Mouse (Mus musculus): ENCODE data around the gene Phf20. TPM values are rescaled to one million over a fixed set of nuclear protein-coding genes. Genes with fewer than 3 reads are reported as not detected.

The Phf20 gene
- polyA plus RNA-seq, 1 experiment: 13.4 TPM

- no peaks in the 10 kb centered on the region for H3K27me3 ChIP-seq (ENCODE audit: control insufficient read depth, insufficient read depth, insufficient read length)
- H3ac ChIP-seq (ENCODE audit: control insufficient read depth, insufficient read length): no peak overlapping the region
- TF ChIP-seq REST (IDR thresholded peaks at IDR 0.05; ENCODE audit: insufficient read depth, insufficient read length) (no peak), MYOG (IDR thresholded peaks at IDR 0.05; ENCODE audit: control insufficient read depth in 1 of 3, insufficient read depth in 1 of 3, insufficient read length in 2 of 3, low read depth in 2 of 3) (no peak), POLR2A (IDR thresholded peaks at IDR 0.05; ENCODE audit: insufficient read length, low read depth) (no peak), MAX (IDR thresholded peaks at IDR 0.05; ENCODE audit: low read depth) (no peak), TCF12 (IDR thresholded peaks at IDR 0.05; ENCODE audit: insufficient read depth, poor library complexity, severe bottlenecking) (no peak), E2F4 (IDR thresholded peaks at IDR 0.05; ENCODE audit: insufficient read depth) (no peak), USF1 (IDR thresholded peaks at IDR 0.05; ENCODE audit: low read depth) (no peak), TCF3 (IDR thresholded peaks at IDR 0.05; ENCODE audit: insufficient read length, low read depth) (no peak), POLR2AphosphoS2 (IDR thresholded peaks at IDR 0.05; ENCODE audit: insufficient read length, low read depth) (no peak), SRF (IDR thresholded peaks at IDR 0.05; ENCODE audit: control insufficient read depth, insufficient read length, low read depth) (no peak), MYOD1 (IDR thresholded peaks at IDR 0.05; ENCODE audit: control insufficient read depth in 1 of 3, insufficient read length in 2 of 3, low read depth in 2 of 3) (no peak), CEBPB (IDR thresholded peaks at IDR 0.05; ENCODE audit: insufficient read depth, poor library complexity, severe bottlenecking) (no peak)
Observed at GRCm38 (mm10) chr2:156190004-156190896, 6.0 kb upstream of the Phf20 start.

GRCm38 (mm10) chr2:156191540-156191939, 4.7 kb upstream of the Phf20 start:
- H3ac ChIP-seq (ENCODE audit: control insufficient read depth, insufficient read length): no peak overlapping the region
- H3K79me2 ChIP-seq (ENCODE audit: control insufficient read depth, insufficient read depth): no peaks in the 10 kb centered on the region
- no peak overlapping the region for H3K4me3 ChIP-seq
- no peak overlapping the region for H3K4me2 ChIP-seq (ENCODE audit: low read depth)
- no peaks in the 10 kb centered on the region for H3K36me3 ChIP-seq (ENCODE audit: control insufficient read depth, insufficient read depth)
- no peaks in the 10 kb centered on the region for H3K27me3 ChIP-seq (ENCODE audit: control insufficient read depth, insufficient read depth, insufficient read length)
- no peak for TF ChIP-seq MYOD1 (IDR thresholded peaks at IDR 0.05; ENCODE audit: control insufficient read depth in 1 of 3, insufficient read length in 2 of 3, low read depth in 2 of 3)
- no peak for TF ChIP-seq POLR2AphosphoS2 (IDR thresholded peaks at IDR 0.05; ENCODE audit: insufficient read length, low read depth)
- TF ChIP-seq REST (IDR thresholded peaks at IDR 0.05; ENCODE audit: insufficient read depth, insufficient read length): no peak
- no peak for TF ChIP-seq MYOG (IDR thresholded peaks at IDR 0.05; ENCODE audit: control insufficient read depth in 1 of 3, insufficient read depth in 1 of 3, insufficient read length in 2 of 3, low read depth in 2 of 3)
- TF ChIP-seq POLR2A (IDR thresholded peaks at IDR 0.05; ENCODE audit: insufficient read length, low read depth): no peak
- TF ChIP-seq TCF12 (IDR thresholded peaks at IDR 0.05; ENCODE audit: insufficient read depth, poor library complexity, severe bottlenecking): no peak
- no peak for TF ChIP-seq MAX (IDR thresholded peaks at IDR 0.05; ENCODE audit: low read depth)
- no peak for TF ChIP-seq SRF (IDR thresholded peaks at IDR 0.05; ENCODE audit: control insufficient read depth, insufficient read length, low read depth)

More at GRCm38 (mm10) chr2:156190004-156190896, 6.0 kb upstream of the Phf20 start:
- Histone ChIP-seq H3K4me3 (no peak overlapping the region), H3K4me2 (ENCODE audit: low read depth) (no peak overlapping the region), H3K36me3 (ENCODE audit: control insufficient read depth, insufficient read depth) (no peaks in the 10 kb centered on the region), H3K79me2 (ENCODE audit: control insufficient read depth, insufficient read depth) (no peaks in the 10 kb centered on the region)

- no peak overlapping the region for H3K4me3 ChIP-seq
- H3K36me3 ChIP-seq (ENCODE audit: control insufficient read depth, insufficient read depth): no peaks in the 10 kb centered on the region
- peak; percentile 94 to 99 (median 99) for TF ChIP-seq MYOD1 (IDR thresholded peaks at IDR 0.05; ENCODE audit: control insufficient read depth in 1 of 3, insufficient read length in 2 of 3, low read depth in 2 of 3)
- TF ChIP-seq TCF12 (IDR thresholded peaks at IDR 0.05; ENCODE audit: insufficient read depth, poor library complexity, severe bottlenecking): peak; percentile 94
- peak; percentile 96 for TF ChIP-seq TCF3 (IDR thresholded peaks at IDR 0.05; ENCODE audit: insufficient read length, low read depth)
- no peak for TF ChIP-seq CEBPB (IDR thresholded peaks at IDR 0.05; ENCODE audit: insufficient read depth, poor library complexity, severe bottlenecking)
- no peak for TF ChIP-seq REST (IDR thresholded peaks at IDR 0.05; ENCODE audit: insufficient read depth, insufficient read length)
- TF ChIP-seq MYOG (IDR thresholded peaks at IDR 0.05; ENCODE audit: control insufficient read depth in 1 of 3, insufficient read depth in 1 of 3, insufficient read length in 2 of 3, low read depth in 2 of 3): peak; percentile 89 to 98 (median 94)
- no peaks in the 10 kb centered on the region for H3K27me3 ChIP-seq (ENCODE audit: control insufficient read depth, insufficient read depth, insufficient read length)
- no peak overlapping the region for H3ac ChIP-seq (ENCODE audit: control insufficient read depth, insufficient read length)
- peak overlapping the region; percentile 16 for H3K4me2 ChIP-seq (ENCODE audit: low read depth)
- peaks cover 1% of the 10 kb centered on the region for H3K79me2 ChIP-seq (ENCODE audit: control insufficient read depth, insufficient read depth)
Observed at GRCm38 (mm10) chr2:156192068-156192467, 4.2 kb upstream of the Phf20 start.

- H3K27me3 ChIP-seq (ENCODE audit: control insufficient read depth, insufficient read depth, insufficient read length): no peaks in the 10 kb centered on the region
- H3K4me2 ChIP-seq (ENCODE audit: low read depth): no peak overlapping the region
- H3ac ChIP-seq (ENCODE audit: control insufficient read depth, insufficient read length): no peak overlapping the region
- no peak overlapping the region for H3K4me3 ChIP-seq
- peaks cover 13% of the 10 kb centered on the region for H3K79me2 ChIP-seq (ENCODE audit: control insufficient read depth, insufficient read depth)
- H3K36me3 ChIP-seq (ENCODE audit: control insufficient read depth, insufficient read depth): no peaks in the 10 kb centered on the region
- TF ChIP-seq MYOD1 (IDR thresholded peaks at IDR 0.05; ENCODE audit: control insufficient read depth in 1 of 3, insufficient read length in 2 of 3, low read depth in 2 of 3) (peak in 1 of 3 experiments; percentile 54), E2F4 (IDR thresholded peaks at IDR 0.05; ENCODE audit: insufficient read depth) (no peak)
Observed at GRCm38 (mm10) chr2:156193066-156193862, 3.0 kb upstream of the Phf20 start.
